Mouse (Mus musculus) megakaryocyte, embryonic 14.5 days (primary cell): ENCODE data around the gene Hagh.

ENCODE experiments used
- FLI1 ChIP-seq: IDR thresholded peaks from 2 replicates; pipeline ENCODE4 v1.6.1; 2012; ENCODE audit warnings: low read length, inconsistent platforms, mixed read lengths
- GATA1 ChIP-seq: IDR thresholded peaks from 3 replicates; pipeline ENCODE4 v1.6.1; 2012; ENCODE audit warnings: mixed read lengths, low read length, inconsistent platforms, borderline replicate concordance

DNA sequence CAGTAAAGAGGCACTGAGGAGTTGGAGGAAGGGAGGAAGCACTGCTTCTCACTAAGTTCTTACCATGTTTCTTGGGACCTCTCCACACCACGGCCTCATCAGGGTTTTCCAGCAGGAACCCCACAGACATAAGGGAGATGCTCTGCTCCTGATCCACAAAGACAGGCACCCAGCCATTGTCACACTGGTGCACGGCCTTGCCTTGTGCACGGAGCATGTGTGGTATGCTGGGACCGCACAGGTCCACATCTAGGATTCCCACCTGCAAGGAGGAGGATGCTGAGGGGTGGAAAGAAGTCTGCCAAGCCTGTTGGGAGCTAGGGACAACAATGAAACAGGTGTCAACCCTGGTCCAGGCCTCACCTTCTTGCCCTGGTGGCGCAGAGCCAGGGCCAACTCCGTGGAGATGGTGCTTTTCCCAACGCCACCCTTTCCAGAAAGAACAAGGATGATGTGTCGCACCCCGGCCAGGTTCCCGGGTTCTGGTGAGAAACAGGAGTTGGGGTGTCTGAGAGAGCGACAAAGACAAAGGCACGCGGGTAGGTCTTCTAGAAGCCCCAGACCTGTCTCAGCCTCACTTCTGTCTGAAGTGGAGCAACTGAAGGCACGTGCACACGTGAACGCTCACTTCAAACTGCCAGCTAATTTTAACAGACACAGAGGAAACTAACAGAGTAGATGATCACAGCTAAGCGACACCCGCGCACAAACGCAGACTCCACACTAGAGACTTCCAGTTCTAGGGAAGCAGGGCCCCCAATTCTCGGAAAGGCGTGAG lies 45.6 kb downstream of the Hagh start:
- TF ChIP-seq GATA1 (no peak), FLI1 (no peak)
